Mouse (Mus musculus) splenic B cell, adult 2 months (primary cell): ENCODE data around the gene Ier5.

Experiments
- DNase-seq: peaks from one replicate; pipeline ENCODE4 v3.0.0-alpha.2; 2011; ENCODE audit warnings: low read depth, low spot score
- H3K27me3 ChIP-seq: 2 replicates; pipeline ENCODE4 v1.6.1; 2012; ENCODE audit warnings: mild to moderate bottlenecking, low read length, moderate library complexity, mixed read lengths; ENCODE audit not compliant: control insufficient read depth, poor library complexity, insufficient read depth, severe bottlenecking
- H3K36me3 ChIP-seq: 2 replicates; pipeline ENCODE4 v1.6.1; 2012; ENCODE audit warnings: mild to moderate bottlenecking, low read length, moderate library complexity, mixed read lengths; ENCODE audit not compliant: control insufficient read depth, poor library complexity, insufficient read depth, severe bottlenecking

Gene Ier5

DNA sequence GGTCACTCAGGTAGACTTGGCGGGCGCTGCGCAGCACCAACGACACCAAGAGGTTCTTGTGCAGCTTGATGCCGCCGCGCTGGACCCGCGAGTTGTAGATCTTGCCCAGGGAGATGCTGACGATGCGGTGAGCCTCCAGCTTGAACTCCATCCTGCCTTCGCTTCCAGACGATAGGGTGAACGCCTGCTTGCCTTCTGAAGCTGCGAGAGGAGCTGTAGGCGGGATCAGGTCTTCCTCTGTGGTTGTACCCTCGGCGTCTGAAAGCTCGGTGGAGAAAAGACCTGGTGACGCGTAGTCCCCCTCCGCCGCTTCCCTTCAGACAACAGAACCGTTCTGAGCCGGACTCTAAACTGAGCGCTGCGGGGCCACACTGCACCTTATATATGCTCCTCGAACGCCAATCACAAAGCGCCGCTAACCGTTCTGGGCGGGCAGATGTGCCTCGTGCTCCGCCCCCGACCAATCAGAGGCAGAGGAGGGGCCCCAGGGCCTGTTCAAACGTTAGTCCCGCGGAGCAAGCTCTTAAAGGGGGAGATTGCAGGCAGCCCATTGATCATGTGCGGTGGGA lies at the start of gene Ier5:
Ier5 (minus strand) TSS at position 357 of the 569 bp plus-strand sequence.
- peak; percentile 99 for DNase-seq
- Histone ChIP-seq H3K27me3 (no peaks in the 10 kb centered on the region), H3K36me3 (peaks cover 4% of the 10 kb centered on the region)

DNA sequence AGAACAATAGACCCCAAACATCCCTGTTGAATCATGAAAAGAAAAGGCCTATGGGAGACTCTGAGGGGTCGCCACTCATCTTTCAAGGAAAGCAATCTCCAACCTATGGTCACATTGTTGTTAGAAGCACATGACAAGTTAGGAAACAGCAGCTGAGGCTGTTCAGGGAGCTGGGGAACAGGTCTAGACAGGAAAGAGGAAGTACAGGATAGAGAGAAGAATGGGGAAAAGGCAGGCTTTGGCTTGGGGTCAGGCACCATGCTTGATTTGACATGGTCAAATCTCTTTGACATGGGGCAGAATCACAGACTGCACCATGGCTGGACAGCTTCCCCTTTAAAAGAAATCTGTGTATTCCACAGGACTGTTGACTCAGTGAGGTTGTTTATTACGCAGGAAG lies 47.8 kb upstream of the Ier5 start:
- DNase-seq, result peak; percentile 12
- no peaks in the 10 kb centered on the region for H3K36me3 ChIP-seq
- no peaks in the 10 kb centered on the region for H3K27me3 ChIP-seq

DNA sequence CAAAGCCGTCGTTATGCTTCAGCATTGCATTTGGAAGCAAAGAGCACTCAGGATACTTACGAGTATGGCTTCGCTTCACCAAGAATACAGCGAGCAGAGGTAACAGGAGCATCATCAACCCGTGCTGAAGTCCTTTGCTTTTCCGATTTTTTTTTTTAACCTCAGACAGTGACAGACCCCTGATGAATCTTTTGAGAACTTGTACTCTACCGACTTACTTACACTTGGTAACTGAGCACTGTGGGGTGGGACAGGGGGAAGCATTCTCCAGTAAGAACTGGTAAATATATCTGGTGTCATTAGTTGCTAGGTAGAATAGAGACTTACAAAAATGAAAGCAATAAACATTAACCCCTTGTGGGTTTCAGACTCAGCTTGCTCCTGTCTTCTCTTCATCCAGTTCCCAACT lies 47.1 kb upstream of the Ier5 start, which contains the start of gene Mr1:
Mr1 (minus strand) TSS at position 243 of the 409 bp plus-strand sequence.
- Histone ChIP-seq H3K27me3 (no peaks in the 10 kb centered on the region), H3K36me3 (no peaks in the 10 kb centered on the region)
- peak; percentile 85 for DNase-seq

DNA sequence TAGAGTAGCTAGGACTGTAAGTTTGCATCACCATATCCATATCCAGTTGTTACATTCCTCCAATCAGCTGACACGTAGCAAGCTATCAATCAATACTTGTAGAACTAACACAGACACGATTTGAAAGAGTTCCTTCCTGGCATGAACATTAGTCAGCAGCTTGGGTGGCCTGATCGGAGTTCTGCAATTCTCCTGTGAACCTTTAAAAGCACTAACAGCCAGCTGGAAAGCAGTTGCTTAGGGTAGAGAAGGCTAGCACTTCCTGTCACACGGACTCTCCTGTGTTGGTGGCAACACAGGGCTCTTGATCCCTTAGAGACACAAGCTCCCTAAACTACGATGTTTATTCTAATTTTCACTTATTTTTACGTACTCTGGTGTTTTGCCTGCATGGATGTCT lies 46.2 kb upstream of the Ier5 start:
- H3K27me3 ChIP-seq, result no peaks in the 10 kb centered on the region
- peak; percentile 63 for DNase-seq
- no peaks in the 10 kb centered on the region for H3K36me3 ChIP-seq

DNA sequence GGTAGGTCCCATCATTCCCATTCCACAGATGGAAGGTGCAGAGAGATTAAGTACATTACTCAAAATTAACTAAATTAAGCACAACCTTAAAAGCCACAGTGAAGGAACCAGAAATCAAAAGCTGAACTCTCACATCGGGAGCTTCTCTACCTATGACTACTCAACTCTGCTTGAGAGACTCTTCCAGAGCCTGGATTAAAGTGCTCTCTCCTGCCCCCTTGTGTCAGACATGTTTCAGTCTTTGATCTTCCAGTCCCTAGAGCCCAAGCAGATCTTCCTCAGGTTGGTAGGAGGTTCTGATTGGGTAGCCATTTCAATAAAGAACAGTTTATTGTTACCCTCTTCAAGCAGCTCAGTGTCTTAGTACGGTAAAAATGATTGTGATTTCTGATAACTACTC lies 40.6 kb upstream of the Ier5 start:
- H3K36me3 ChIP-seq, result no peaks in the 10 kb centered on the region
- no peaks in the 10 kb centered on the region for H3K27me3 ChIP-seq
- DNase-seq, result peak; percentile 92

DNA sequence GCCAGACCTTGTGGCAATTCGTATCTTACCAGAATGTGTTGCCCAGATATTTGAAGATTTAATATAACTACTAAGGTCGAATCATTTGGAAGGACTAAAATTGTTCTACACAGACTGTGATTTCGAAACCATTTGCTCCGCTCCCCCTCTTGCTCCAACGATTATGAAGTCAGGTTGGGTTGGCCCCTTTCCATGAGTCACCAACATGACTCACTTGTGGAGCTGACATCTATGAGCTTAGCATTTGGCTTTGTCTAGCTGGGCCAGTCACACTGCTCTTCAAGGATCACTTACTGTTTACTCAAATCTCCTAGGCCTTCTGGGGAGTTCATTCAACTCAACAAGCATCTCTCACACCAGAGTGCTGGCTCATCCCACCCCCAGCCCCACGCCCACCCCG lies 39.4 kb upstream of the Ier5 start:
- no peak for DNase-seq
- H3K27me3 ChIP-seq, result no peaks in the 10 kb centered on the region
- 0 out of 2 replicates have a peak, but pooled peaks cover 1% of the 10 kb centered on the region for H3K36me3 ChIP-seq

DNA sequence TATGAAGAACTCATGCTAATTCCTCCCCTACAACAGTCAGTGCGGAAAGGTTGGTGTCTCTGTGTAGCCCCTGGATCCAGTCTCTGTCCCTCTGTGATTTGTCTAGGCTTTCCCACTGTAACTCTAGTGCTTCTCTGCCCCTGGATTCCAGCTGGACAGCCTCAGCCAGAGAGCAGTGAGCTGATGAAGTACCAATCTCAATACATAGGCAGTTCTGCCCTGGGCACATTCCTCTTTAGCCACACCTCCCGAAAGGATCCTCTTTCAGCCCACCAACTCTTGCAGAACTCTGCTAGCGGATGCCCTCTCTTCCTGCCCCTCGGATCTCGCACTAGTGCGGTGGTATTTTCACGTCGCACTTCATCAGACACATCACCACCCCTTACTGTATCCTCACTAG lies 35.4 kb upstream of the Ier5 start:
- no peak for DNase-seq
- Histone ChIP-seq H3K36me3 (0 out of 2 replicates have a peak, but pooled peaks cover 1% of the 10 kb centered on the region), H3K27me3 (no peaks in the 10 kb centered on the region)

DNA sequence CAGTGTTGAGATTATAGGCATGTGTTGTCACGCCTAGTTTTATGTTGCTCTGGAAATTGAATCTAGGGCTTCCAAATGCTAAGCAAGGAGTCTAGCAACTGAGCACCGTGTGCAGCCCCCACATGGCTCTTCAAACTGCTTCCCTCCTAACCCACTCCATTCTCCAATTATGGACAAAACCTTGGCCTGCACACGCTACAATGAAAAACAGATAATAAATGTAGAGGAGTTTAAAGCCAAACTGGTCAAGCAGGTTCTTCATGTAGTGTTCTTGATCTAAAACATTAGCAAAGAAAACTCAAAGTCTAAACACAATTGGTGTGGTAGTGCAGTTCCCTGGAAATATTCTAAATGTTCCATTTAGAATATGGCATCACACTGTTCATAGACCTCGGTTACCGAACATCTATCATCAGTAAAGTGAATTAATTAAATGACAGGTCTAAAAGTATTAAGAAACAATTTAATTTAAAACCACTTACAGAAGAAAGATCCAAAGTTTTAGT lies 28.0 kb upstream of the Ier5 start:
- Histone ChIP-seq H3K27me3 (no peaks in the 10 kb centered on the region), H3K36me3 (no peaks in the 10 kb centered on the region; the same call in 1 of the 2 replicates)
- no peak for DNase-seq

DNA sequence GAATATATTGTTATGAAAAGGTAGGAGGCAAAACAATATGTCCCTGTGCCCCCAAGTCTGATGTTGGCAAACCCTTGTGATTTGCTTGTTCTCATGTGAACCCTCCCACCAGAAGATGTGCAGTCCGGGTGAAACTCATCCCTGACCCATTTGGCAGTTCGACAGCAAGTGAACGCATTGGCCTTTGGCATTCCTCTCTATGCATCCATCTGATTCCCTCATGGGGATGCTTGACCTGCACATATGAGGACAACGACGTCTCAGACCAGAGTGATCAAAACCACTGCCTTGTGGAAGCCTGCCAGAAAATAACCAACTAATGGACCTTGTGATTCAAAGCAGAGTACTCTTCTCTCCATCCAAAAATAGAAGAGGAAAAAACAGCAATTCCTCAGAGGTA lies 27.3 kb upstream of the Ier5 start:
- Histone ChIP-seq H3K27me3 (no peaks in the 10 kb centered on the region), H3K36me3 (no peaks in the 10 kb centered on the region; the same call in 1 of the 2 replicates)
- DNase-seq, result no peak

DNA sequence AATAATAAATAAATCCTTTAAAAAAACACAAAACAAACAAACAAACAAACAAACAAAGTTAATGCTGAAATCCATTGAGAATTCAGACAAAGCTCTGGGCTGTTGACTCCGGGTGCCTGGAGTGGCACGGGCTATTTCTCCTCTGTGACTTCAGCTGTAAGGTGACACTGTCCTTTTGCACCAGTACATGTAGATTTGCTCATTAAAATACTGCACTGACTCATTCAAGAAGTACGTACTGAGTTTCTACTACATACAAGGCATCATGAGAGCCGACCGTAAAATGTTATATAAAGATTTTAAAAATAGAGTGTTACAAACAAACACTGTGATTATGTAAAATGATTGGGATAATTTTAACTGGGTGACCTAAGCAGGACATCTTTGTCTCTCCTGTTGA lies 25.0 kb upstream of the Ier5 start:
- DNase-seq, result no peak
- H3K27me3 ChIP-seq, result no peaks in the 10 kb centered on the region
- H3K36me3 ChIP-seq, result no peaks in the 10 kb centered on the region

DNA sequence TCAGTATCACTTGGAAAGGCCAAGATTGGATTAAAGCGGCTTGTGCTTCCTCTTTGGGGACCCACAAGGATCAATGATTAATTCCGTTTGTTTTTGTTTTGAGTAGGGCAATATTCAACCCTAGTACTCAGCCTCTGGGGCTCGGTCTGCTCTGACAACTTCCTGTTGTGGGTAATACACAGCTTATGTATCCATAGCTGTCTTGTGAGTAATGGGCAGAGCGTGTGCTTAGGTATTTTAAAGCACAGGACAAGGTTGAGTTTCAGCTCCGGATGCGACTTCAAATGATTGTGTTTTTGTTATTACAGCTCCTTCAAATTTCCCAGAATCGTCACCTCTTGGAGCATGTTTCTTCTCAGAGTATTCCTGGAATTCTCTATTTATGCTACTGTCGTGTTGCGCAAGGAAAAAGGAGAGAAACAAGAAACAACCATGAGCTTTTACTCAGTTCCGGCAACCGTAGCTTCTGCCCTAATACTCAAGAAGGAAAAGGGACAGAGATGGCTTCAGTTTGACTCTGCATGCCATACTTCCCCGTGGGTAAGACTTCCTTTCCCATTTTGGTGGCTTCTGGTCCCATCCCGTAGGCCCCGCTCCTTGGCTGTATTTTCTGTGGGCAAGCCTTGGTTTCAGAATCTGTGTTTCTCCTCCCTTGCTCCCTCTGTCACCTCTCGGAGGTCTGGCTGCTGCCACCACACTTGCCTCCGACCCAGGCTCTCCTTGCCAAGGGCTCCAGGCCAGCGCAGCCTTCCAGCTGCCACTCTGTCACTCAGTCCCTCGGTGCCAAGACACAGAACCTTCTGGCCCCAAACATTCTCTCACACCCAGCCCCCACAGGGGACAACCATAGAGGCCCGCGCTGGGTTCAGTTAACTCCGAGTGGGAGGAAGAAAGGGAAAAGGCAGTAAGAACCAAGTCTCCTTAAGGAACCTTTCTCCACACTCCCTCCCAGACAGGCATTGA lies 22.8 kb upstream of the Ier5 start:
- DNase-seq, result no peak
- no peaks in the 10 kb centered on the region for H3K36me3 ChIP-seq
- H3K27me3 ChIP-seq, result no peaks in the 10 kb centered on the region

DNA sequence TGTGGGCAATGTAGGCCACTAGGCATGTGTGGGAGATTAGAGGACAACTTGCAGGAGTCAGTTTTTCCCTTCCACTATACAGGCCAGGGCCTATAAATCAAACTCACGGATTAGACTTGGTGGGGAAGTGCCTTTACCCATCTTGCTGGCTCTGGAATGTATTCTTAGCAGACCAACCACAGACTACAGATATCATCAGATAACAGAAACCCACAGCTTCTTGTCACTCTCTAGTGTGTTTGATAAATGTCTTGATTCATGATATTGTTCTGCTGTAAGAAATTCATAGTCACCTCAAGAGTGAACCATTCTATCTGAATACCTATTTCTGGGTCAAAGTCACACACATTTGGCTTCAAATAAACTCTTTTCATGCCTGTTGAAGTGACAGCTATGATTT lies 20.3 kb upstream of the Ier5 start:
- no peaks in the 10 kb centered on the region for H3K36me3 ChIP-seq
- no peak for DNase-seq
- no peaks in the 10 kb centered on the region for H3K27me3 ChIP-seq

DNA sequence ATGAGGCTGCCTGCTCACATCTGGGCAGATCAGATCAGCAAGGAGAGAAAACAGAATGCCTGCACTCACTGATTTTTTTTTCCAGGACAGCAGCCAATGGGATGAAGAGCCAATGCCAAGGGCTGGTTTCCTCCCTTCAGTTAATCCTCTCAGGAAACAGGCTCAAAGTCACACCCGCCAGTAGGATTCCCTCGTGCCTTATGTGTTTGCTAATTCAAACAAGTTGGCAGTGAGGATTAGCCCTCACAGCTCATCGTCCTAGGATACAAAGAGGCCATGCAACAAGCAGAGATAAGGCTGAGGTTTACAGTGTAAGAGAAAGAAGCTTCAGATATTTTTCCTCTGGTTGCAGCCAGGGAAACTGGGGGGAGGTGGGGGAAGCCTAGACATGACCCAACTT lies 14.5 kb upstream of the Ier5 start:
- H3K36me3 ChIP-seq, result no peaks in the 10 kb centered on the region
- H3K27me3 ChIP-seq, result no peaks in the 10 kb centered on the region
- DNase-seq, result no peak

DNA sequence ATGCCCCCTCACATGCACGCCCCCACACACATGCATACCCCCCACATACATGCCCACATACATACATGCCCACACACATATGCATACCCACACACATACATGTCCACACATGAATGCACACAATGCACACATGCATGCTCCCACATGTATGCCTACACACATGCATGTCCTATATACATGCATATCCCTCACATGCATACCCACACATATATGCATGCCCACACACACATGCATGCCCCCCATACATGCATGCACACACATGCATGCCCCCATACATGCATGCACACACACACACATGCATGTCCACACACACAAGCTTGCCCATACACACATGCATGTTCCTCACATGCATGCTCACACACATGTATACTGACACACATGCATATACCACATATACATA lies 13.4 kb upstream of the Ier5 start:
- Histone ChIP-seq H3K36me3 (no peaks in the 10 kb centered on the region), H3K27me3 (no peaks in the 10 kb centered on the region)

DNA sequence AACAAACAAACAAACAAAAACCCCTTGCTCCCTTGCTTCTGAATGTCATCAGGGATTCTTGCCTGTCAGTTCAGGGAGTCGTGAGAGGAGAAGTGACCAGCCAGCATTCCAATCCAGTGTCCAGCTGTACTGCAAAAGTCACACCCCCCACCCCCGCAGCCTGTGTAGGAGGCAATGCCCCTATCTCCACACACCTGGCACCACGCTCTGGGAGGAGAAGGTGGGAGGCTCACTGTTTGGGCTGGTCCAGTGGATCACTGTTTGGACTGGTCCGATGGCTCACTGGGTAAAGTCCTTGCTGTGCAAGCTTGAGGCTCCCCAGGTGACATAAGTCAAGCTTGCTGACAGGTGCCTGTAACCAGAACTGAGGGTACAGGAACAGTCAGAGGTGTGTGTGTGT lies 12.7 kb upstream of the Ier5 start:
- DNase-seq, result no peak
- Histone ChIP-seq H3K27me3 (no peaks in the 10 kb centered on the region), H3K36me3 (no peaks in the 10 kb centered on the region)

More for the DNA sequence above, 13.4 kb upstream of the Ier5 start:
- no peak for DNase-seq
